Mouse (Mus musculus) adrenal gland, postnatal 25 days (tissue): ENCODE results near the gene Mybbp1a. TPM values are rescaled to one million over a fixed set of nuclear protein-coding genes. Genes with fewer than 3 reads are reported as not detected.
A peak's percentile ranks its signal among the peaks of the same experiment; 100 is the strongest.

ENCODE experiments used
- DNase-seq: peaks from one replicate; pipeline ENCODE4 v3.0.0; 2021; ENCODE audit warnings: mixed read lengths
- total RNA-seq: library from RNA; stranded (reverse); gene quantifications from 2 replicates; pipeline ENCODE4 v1.2.3, GENCODE M21; 2021

The Mybbp1a gene
- total RNA-seq, 1 experiment from 2014 or later = 83.9 TPM

GRCm38 (mm10) chr11:72446311-72447105, 5.4 kb downstream of the Mybbp1a start:
- DNase-seq = peak; percentile 37

- no peak for DNase-seq
Measured at GRCm38 (mm10) chr11:72447475-72447874, 6.3 kb downstream of the Mybbp1a start.

DNA sequence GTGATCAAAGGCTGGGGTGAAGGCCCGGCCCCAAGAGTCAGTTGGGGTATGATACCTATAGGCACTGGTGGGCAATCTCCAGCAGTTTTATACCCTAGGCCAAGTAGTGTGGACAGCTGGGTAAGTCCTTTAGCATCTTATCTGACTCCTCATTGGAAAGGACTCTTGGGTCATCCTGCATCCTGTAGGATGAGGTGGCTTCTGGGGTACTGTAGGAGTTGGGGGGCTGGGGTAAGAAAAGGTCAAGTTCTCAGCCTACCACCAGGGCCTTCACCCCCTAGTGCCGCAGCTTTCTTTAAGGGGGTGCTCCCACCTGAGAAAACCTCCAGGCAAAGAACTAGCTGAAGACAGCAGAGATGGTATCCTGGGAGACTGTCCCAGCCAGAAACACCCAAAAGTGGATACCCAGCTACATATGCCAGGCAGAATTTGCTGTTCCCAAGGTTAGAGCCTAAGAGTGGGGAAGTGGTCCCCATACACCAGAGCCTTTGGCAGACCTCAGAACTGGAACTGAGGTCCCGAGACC, 11.0 kb downstream of the Mybbp1a start:
- no peak for DNase-seq

DNA sequence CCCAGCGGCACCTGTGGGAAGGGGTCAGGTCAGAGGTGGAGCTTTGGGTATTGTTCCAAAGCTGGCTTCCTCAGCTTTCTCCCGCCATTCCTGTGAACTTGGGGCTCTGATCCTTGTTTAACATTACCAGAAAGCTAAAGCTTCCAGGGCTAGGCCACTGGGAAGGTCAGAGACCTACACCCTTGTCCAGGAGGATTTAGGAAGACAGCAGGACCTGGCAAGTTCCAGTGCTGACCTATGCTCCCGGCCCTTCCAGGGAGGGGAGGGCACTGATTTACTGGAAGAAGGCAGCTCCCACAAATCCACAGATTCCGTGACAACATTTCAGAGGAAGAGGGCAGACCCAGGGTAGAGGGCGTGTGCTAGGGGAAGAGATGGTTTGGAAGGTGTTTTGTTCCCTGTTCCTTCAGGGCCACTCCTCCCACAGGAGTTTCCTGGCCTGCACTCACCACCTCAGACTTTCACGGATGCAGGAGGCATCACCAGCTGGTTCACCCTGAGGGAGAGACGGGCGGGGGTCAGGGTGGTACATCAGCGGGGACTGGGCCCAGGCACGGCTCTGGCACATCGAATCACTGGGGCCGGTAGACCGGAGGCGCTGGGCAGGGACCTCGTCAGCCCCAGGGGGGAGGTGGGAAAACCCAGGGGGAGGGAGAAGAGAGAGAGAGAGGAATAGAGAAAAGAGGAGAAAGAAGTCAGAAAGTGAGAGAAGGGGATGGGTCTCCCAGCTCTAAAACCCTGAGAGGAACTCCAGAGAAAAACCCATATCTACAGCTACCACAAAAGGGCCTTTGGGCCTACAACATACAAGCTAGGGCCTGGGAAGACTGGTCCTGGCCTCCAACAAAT, 12.2 kb downstream of the Mybbp1a start:
- no peak for DNase-seq

DNA sequence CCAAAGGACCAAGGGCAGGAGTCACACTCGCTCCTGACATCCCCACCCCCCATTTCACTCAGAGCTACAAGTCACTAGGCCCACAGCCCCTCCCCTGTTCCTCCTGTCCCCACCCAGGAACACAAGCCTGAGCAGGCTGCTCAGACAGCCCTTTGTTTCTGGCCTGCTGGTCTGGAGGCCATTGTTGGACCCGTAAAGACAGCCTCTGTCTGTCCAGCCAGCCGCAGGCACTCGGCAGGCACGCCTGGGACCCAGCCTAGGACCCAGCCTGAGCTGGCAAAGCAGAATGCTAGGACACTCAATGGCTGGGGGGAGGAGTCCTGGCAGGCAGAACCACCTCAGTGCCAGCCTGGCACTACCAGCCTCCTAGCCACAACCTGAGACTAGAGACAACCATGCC, 14.5 kb downstream of the Mybbp1a start:
- DNase-seq = no peak

DNA sequence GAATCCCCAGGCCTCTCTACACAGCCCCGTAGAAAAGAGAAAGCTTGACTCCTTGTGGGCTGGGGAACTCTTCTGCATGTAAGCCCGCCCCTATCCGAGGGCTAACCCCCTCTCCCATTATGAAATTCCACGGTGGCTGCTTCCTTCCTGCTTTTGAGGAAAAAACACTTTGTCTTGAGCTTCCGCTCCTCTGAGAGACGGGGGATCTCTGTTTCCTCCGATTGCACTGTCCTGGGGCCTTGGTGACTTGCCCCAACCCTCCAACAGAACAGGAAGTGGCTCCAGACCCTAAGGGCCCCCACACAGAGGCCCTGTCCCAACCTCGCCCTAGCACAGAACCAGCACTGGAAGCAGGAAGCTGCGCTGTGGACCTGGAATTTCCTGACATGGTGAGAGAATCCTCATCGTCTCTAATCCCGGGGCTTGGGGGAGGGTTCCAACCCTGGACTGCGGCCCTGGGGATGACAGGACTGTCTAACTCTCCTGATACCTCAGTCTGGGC, 16.9 kb downstream of the Mybbp1a start:
- DNase-seq = no peak

- DNase-seq = no peak
Measured at GRCm38 (mm10) chr11:72458502-72458901, 17.3 kb downstream of the Mybbp1a start.

- DNase-seq = no peak
Measured at GRCm38 (mm10) chr11:72461500-72461981, 20.4 kb downstream of the Mybbp1a start.

GRCm38 (mm10) chr11:72464821-72465220, 23.7 kb downstream of the Mybbp1a start:
- DNase-seq = no peak

DNA sequence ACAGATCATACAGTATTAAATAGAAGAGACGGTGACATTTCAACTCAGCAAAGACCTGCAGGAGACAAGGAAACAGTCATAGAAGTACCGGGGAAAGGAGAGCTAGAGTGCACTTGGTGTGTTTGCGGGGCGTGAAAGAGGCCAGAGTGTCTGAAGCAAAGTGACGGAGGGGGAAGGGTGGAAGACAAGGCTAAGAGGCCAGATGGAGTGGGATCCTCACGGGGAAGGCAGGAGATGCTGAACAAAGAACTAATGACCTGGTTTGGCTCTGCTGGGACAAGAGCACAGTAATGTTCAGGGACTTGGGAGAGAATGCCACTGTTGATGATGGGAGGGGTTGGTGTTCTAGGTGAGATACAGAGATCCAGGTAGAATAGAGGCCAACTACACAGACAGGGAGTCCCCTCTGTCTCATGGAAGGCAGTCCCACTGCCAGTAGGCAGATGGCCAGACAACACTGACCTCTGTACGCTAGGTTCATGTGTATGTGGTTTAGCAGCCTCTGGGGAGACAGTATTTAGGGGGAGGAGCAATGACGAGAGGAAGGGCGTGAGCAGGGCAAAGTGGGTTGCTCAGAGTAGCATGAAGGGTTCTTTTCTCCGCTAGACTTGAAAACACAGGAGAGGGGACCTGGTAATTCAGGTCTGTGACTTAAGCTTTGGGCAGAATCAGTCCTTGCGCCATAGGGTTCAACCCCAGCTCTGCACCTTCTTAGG, 25.0 kb downstream of the Mybbp1a start:
- DNase-seq = no peak

DNA sequence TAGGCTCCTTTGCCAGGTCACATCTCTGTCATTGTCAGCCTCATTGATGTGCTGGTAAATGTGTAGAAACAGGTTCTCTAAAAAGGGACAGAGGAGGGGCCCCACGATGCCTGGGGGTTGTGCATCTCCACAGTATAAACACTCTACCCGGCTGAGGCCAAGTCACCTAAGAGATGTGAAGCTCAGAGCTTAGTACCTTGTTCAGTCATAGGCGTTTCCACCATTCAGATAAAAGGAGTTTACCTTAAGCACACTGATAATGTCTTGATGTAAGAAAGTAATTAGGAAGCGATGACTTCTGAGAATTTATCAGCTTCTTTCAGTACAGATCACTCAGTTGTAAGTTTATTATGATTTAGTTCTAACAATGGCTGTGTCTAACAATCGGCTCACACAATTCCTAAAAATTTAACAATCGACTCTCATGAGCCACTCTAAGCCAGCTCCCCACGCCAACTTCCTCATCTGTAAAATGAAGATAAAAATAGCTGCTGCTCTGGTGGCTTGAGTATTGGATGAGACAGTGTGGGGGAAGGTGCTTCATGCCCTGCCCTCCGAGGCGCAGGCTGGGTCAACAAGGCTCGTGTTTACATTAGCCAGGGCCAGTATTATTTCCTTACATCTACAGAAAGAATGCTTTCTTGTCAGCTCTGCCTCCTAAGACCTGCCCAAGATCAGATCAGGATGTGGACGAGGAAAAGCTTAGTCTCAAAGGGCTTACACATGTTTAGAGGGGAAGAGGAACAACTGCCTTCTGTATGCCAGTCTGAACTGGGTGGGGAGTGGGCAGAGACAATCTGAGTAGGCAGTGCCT, 25.7 kb downstream of the Mybbp1a start:
- no peak for DNase-seq

GRCm38 (mm10) chr11:72468525-72468924, 27.4 kb downstream of the Mybbp1a start:
- DNase-seq = no peak

DNA sequence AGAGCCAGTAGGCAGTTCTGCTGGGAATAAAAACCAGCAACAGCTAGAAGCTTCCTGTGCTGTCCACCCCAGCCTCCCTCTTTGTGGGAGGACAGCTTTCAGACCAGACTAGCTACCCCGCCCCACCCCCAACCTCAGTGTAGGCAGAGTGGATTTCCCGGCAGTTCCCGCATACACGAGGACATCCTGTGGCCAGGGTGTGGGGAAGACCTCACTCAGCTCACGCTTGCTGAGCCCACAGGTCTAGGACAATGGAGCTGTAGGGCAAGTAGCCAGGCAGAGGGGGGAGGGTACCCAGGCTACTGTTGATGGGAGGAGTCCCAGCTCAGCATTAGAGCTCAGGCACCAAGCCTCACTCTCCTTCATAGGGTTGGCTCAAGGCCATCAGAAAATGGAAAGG, 28.1 kb downstream of the Mybbp1a start:
- peak; percentile 64 for DNase-seq

DNA sequence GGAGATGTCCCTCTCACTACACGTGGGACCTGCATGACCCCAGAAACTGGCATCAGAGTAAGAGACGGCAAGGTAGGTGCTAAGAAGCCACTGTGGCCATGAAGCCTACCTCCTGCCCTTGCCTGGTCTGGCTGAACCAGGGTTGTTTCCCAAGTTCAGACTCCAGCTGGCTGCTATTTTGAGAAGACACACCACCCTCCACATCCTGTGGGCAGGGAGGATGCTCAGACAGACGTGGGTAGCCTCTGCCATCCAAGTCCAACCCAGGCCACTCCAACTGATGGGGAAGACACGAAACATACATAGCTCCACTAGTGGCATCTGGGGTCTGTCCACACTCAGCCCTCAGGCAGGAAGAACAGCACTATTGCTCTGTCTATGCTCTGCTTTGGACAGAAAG, 28.8 kb downstream of the Mybbp1a start:
- DNase-seq = no peak

DNA sequence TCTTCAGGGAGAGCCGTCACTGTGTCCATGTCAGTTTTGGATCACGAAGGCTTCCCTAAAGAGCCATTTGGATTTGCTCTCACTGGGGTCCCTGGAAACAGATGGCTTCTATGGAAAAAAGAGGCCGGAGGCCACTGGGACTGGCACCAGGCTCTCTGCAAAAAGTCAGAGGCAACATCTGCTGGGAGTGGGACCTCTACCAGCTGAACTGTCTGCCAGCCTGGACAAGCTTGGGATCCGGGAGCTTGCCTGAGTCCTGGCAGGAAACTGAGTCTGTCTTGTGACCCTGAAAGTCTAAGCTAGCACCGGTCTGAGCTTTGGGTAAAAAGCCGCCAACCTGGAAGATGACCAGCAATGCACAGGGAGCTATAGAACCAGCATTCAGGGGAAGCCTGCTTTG, 30.2 kb downstream of the Mybbp1a start:
- DNase-seq = no peak

- no peak for DNase-seq
Measured at GRCm38 (mm10) chr11:72473540-72473939, 32.4 kb downstream of the Mybbp1a start.

DNA sequence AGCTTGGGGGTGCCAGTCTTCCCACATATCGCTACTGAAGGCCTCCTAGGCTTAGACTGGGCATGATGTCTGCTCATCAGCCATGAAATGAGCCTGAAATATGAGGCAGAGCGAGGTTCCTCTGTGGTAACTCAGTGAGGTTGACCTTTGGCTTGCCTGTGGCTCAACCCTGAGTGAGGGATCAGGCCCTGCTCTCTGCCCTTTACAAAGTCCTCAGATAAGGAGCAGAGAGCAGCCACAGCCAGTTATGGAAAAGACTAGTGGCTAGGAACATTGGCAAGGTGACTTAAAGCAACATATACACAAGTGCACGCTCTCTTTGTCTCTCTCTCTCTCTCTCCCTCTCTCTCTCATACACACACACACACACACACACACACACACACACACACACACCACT, 33.8 kb downstream of the Mybbp1a start:
- DNase-seq = no peak

DNA sequence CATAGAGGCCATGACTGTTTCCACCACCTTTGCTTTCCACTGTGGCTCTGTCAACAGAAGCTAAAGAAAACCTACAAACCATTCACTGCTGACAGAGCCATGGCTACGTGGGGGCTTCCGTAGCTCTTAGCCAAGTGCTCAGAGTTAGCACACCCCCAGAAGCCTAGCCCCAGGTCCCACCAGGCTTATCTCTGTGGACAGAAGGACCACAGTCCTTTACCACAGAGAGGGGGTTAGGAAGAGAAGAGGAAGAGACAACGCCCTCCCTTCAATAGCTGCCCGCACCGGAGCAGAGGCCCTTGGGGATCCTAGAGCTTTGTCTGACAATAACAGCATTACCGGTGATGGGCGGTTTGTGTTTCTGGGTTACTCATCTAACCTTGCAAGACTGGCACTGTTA, 34.3 kb downstream of the Mybbp1a start:
- DNase-seq = no peak

DNA sequence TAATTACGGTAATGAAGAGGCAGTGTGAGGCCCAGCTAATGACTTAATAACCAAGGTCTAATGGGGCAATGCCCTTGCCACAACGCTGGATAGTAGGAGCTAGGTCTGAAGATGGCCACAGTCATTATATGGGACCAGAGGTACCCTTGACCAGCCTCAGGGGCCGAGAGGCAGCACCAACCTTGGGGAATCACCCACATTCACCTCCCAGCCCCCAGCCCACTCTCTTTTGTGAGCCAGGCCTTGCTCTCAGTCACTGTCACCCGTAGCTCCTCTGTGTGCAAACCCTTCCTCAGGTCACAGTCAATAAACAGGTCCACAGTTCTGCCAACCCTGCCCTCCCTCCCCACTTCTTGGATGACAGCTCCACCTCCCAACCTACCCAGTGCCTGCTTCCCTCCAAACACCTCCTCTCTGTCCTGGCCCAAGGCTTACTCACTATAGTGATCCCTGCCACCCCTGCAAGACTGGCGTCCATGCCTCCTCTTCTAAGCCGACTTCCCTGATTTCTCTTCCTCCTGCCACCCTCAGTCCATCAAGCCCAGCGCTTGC, 35.0 kb downstream of the Mybbp1a start:
- no peak for DNase-seq

GRCm38 (mm10) chr11:72477182-72477581, 36.0 kb downstream of the Mybbp1a start:
- no peak for DNase-seq

- no peak for DNase-seq
Measured at GRCm38 (mm10) chr11:72477653-72478052, 36.5 kb downstream of the Mybbp1a start.
